Mouse (Mus musculus): ENCODE results near the gene Tjp2.
A peak's percentile ranks its signal among the peaks of the same experiment; 100 is the strongest.

- no peak for TF ChIP-seq EP300 (IDR thresholded peaks at IDR 0.05; ENCODE audit: low read depth)
- TF ChIP-seq CTCF (IDR thresholded peaks at IDR 0.05; ENCODE audit: low read depth) = peak; percentile 14; the same call in 1 of the 2 replicates
Measured at GRCm38 (mm10) chr19:24214939-24215338, 9.9 kb downstream of the Tjp2 start.

Measured in heart, postnatal 0 days (tissue).